Mouse (Mus musculus) gastrocnemius, postnatal 36 days (tissue): ENCODE measurements around the gene Tceal7. TPM values are rescaled to one million over a fixed set of nuclear protein-coding genes. Genes with fewer than 3 reads are reported as not detected.
"Not testable (repeated sequence)": the region's sequence is repeated elsewhere in the genome, so short reads cannot be mapped to it uniquely, and the experiment has no call there.

Source experiments
- DNase-seq, 2 experiments: peaks; one replicate each; pipeline ENCODE4 v3.0.0; 2022
- intact Hi-C: fragments of 180-260 bp; cut with DNase I; formaldehyde crosslinking; loops from one replicate; pipeline ENCODE4 v1.15.1; 2025
- microRNA-seq, 2 experiments: library from miRNA; unstranded; fragments of <30 nt; microRNA quantifications; one replicate each; pipeline ENCODE4 v1.2.0; 2021
- total RNA-seq, 2 experiments: library from RNA; stranded (reverse); gene quantifications; 2 replicates each; pipeline ENCODE4 v1.2.3; 2021

Tceal7 gene
- total RNA-seq, 2 experiments from 2014 or later, result 58.2 to 79.9 TPM

DNA sequence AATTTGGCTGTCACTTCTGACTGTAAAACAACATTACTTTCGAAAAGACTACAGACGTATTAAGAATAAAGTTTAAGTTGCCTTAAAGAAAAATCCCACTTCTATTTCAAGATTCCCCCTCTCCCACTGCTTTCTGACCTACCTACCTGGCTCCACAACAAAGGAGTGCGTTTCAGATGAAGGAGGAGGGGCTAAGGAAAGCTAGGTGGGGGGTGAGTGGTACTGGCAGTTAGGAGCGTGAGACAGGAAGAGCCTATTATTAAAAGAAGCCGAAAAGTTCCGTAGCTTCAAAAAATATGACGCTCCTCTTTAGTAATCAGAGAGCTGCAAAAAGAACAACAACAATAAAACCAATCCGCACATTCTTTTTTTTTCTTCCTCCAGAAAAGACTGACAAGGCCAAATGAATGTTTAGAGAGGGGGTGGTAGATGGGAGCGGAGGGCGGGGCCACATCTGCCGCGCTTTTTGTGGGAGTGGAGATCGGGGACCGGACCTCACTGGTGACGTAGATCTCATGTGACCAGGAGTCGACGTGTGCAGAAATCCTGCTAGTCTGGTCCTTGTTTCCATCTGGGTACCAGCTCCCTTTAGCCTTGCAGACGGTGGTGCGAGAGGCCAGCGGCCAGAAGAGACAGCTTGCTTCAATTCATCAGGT lies 30.1 kb downstream of the Tceal7 start, which contains the start of gene Tceal9:
TSS of gene Tceal9 (plus strand) at position 506 of the 656 bp plus-strand sequence.
- intact Hi-C loops, result no loop called here
- DNase-seq, result peak; percentile 36 to 47

DNA sequence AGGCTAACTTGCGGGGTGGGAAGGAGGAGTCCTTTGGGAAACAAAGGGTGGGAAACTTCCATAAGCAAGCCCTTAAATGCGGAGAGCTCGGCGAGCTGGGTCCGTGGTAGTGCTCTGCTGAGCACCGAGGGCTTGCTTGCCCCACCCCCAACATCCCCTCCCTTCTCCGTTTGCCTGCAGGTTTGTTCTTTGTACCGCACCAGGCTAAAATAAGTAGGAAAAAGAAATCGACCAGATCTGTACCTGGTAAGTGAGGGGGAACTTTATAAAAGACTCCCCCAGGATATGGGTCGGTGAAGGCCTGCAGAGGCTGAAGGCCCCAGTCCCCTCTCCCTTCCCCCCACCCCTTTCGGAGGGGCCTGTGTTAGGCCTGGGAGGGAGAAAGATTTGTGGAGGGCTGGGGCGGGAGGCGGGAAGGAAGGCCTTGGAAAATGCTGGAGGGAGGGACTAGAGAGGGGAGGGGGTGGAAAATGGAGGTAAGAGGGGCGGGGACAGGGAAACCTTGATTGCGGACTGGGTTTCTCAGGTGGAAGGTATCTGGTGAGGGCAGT lies 31.0 kb downstream of the Tceal7 start:
- no peak for DNase-seq
- intact Hi-C loops, result no loop called here

DNA sequence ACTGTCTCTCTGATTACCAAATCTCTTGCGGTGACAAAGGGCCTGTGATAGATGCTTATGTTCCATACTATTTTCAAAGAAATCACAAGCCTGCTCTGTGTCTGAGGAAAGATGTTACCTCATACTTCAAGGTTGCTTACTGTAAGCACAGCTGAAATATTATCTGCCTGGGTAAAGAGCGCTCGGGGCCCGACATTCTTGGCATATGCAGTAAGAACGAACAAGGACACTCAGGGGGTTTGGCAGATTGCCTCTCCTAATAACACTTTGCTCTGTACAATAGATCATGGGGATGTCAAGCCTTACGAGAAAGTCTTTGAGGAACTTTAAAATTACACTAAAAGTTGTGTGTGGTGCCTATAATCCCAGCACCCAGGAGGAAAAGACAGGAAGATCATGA lies 34.2 kb downstream of the Tceal7 start:
- no peak for DNase-seq
- intact Hi-C loops, result no loop called here

DNA sequence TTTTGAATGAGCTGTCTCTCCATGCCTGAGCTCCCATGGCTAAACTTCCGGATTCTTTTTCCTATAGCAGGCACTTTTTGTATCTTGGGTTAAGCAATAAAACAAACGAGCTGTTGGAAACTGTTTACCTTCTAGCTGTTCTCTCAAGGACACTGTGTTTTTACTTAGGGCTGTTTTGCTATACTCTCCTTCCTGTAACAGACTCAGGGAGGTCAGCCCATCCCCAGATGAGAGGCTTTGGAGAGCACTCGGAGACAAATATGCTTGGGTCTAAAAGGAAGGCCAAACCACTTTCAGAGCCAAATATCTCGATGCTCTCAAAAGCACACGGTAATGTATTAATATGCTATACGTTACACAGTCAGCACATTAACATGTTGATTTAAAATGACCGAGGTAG lies 35.1 kb downstream of the Tceal7 start:
- intact Hi-C loops, result no loop called here
- DNase-seq, result no peak

DNA sequence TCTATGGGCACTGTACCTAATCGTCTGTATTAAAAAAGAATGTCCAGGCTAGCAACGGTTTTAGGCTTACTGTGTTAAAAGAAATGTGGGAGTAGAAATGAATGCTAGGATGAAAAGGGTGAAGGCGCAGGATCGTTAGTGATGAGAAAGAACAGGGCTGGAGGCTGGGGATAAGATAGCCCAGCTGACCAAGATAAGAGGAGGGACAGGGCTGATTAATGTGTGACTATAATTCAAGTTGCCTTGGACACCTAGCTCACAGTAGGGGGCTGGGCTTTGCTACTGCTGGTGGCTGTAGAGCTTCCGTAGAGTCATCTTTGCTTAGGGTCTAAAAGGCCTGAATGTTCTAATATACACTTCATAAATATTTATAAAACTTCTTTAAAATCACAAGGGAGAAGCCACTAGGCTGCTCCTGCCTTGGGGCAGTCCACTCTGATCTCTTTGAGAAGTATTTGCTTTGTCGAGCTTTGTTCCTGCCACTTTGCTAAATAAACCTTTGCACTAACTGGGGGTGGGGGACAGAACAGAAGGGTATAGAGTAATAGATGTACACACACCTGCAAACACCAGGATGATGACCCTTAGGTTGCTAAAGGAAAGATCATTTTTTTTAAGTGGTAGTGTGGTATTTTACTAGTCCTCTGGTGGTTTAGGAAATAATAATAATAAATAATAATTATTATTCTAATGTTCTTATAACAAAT lies 37.6 kb downstream of the Tceal7 start:
- DNase-seq, result no peak
- intact Hi-C loops, result no loop called here

DNA sequence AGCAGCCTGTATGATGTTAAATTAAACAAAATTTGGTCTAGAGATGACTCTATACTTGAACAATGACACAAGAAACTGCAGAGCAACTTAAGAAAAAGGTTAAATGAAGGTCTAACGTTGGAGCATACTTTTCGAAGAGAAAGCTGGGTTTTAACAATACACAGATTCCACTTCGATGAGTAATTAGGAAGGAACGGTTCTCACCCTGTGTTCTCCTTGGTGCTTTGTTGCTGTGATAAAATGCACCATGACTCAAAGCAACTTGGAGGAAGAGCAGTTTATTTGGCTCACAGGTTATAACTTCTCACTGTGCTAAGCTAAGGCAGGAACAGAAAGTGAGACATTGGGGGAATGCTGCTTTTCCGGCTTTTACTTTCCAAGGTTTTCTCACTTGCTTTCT lies 53.1 kb downstream of the Tceal7 start:
- intact Hi-C loops, result no loop called here
- no peak for DNase-seq

DNA sequence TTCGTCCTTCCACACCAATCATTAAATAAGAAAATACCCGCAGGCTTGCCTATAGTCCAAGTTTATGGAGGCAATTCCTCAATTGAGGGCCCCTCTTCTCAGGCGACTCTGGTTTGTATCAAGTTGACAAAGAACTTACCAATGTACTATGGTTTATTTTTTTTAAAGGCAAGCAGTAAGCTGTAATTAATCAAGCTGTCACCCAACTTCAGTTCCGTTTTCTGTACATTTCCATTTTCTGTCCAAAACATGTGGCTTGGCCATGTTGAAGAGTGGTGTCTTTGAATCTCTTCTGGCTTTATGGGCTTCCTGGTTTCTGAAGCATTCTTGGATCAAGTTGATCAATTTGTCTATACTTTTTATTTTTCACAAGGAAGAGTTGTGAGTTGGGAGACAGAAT lies 53.6 kb downstream of the Tceal7 start:
- no peak for DNase-seq
- intact Hi-C loops, result no loop called here

DNA sequence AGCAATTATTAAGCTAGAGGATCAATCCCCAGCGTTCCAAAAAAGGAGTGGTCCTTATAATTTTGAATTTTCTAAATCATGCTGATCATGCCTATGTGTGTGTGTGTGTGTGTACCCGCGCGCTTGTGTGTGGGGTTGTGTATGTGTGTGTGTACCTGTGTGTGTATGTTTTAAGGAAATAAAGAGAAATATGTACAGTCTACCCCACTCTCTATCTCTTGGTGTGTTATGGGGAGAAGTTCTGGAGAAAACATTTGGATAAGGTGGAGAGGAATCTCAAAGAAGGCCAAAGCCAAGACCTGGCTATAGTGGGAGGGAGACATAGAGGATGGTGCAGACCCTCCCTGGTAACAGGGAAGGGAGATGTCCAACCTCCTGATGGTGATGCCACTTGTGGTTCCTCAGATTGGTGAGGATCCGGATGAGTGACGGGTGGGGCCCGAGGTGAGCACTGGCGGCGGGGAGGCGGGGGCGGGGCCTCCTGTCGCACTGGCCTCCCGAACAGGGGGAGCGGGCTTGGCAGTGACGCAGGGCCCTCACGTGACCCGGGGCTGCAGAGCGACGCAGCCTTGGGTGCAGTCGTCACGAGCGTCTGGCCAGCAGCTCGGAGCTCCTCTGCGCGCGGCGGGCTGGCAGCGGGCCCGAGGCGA lies 55.3 kb downstream of the Tceal7 start, which contains the start of gene Bex3:
TSS of gene Bex3 (plus strand) at position 511 of the 650 bp plus-strand sequence.
- intact Hi-C loops, DNase-seq: not testable (repeated sequence)

DNA sequence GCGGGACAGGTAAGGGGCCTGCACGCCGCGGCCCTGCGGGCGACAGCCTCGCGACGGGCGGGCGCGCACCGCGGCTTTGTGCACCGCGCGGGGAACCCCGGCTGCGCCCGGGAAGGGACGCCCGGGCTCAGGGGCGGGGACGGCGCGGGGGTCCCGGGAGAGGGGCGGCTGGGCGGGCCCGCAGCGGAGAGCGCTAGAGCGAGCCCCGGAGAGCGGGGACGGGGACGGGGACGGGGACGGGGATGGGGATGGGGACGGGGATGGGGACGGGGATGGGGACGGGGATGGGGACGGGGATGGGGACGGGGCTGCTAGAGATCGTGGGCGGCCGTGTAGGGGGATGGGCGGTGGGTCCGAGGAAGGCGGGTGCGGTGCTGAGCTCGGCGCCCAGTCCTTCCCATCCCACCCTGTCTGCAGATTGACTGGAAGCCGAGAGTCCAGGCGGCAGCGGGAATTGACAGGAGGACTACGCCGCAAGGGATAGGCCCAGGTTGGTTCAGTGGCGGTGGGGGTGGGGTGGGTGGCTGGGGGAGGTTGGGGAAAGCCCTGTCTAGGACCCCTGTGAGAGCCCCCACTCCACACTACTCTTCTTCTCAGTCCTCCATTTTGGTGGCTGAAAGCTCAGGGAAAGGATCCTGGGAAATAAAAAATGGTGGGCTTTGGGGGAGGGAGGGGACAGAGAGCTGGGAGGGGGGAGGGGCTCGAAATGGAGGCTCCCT lies 56.0 kb downstream of the Tceal7 start:
- intact Hi-C loops, DNase-seq: not testable (repeated sequence)

DNA sequence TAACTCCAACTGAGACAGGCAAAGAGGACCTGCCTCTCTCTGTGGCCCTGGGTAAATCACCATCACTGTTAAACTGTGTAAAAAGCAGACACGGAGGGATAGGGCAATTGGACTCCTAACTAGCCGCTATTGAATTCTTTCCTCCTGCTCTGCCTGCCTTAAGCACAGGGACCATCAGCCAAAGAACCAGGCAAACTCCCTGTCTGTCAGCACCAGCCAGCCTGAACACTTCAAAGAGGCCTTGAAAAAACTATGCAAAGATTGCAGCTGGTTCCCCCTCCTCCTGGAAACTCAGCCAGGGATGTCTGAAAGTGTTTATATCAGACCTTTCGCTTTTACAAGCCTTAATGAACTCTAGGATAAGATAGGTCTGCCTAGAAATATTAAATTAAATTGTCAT lies 60.0 kb downstream of the Tceal7 start:
- intact Hi-C loops, result no loop called here
- DNase-seq, result no peak

DNA sequence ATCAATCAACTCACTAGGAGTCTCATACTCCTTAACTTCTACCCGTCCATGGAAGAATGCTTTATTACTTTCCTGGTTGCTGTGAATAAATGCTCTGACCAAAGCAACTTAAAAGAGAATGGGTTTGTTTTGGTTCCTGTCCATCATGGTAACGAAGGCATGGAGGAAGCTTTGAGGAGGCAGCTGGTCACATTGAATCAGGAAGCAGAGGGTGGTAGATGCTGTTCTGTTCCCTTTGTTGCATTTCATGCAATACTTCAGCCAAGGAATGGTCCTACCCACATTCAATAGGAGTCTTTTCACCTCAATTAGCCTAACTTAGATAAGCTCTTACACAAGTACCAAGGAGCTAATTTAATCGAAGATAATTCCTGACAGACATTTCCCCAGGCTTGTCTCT lies 60.8 kb downstream of the Tceal7 start:
- intact Hi-C loops, result no loop called here
- DNase-seq, result no peak

Small RNAs within 50 kb of the gene (microRNA-seq; reads per million reads assigned to microRNA genes)
- gene Mir6383, result 0 reads per million in 2 experiments

Other genes starting within 250 kb of the Tceal7 start
- gene Arxes2, start 221.0 kb upstream of the Tceal7 start, total RNA-seq, result 1 to 10 TPM in 1 of 2 experiments, under 1 TPM in 1; 0.33 to 1.0 TPM
- gene Arxes1, start 181.4 kb upstream of the Tceal7 start, total RNA-seq, result not detected
- not detected for gene Bex2, start 146.5 kb upstream of the Tceal7 start, total RNA-seq
- not detected for gene Nxf3, start 129.5 kb upstream of the Tceal7 start, total RNA-seq
- gene Bex4, start 75.8 kb upstream of the Tceal7 start, total RNA-seq, result not detected
- gene Tceal8, start 42.4 kb upstream of the Tceal7 start, total RNA-seq, result 10 to 100 TPM; 13.5 to 13.6 TPM
- gene Tceal5, start 10.9 kb upstream of the Tceal7 start, total RNA-seq, result 10 to 100 TPM; 30.0 to 50.9 TPM
- gene Bex1, start 734 bp downstream of the Tceal7 start, total RNA-seq, result 10 to 100 TPM; 14.3 to 22.9 TPM
- gene Tceal9, start 30.3 kb downstream of the Tceal7 start, total RNA-seq, result 10 to 100 TPM; 28.6 to 31.1 TPM
- gene Bex3, start 55.5 kb downstream of the Tceal7 start, total RNA-seq, result 1 to 10 TPM; 2.4 to 4.3 TPM